Mouse (Mus musculus): ENCODE measurements around the gene Gm11985.

- TF ChIP-seq TAL1 (IDR thresholded peaks at IDR 0.05; ENCODE audit: low read length) (no peak), GATA1 (IDR thresholded peaks at IDR 0.05; ENCODE audit: low read length) (no peak)
Observed at GRCm38 (mm10) chr11:7210343-7210742, 22.0 kb upstream of the Gm11985 start.
